Mouse (Mus musculus) forebrain, embryonic 14.5 days (tissue): ENCODE data around the gene Ints14. TPM values are rescaled to one million over a fixed set of nuclear protein-coding genes. Genes with fewer than 3 reads are reported as not detected.
A peak's percentile ranks its signal among the peaks of the same experiment; 100 is the strongest.

Experiments
- ATAC-seq: fragments of 200-750 bp; cut with Nextera tagmentation; 2 replicates; pipeline ENCODE4 v1.8.0; 2017; ENCODE audit warnings: mild to moderate bottlenecking, moderate library complexity
- DNase-seq: peaks from one replicate; pipeline ENCODE4 v3.0.0-alpha.2; 2015; ENCODE audit warnings: low spot score
- H3K27ac ChIP-seq: fragments of 300-500 bp; sonication (generic); 2 replicates; pipeline ENCODE4 v1.5.1; 2014; ENCODE audit warnings: low read depth, mild to moderate bottlenecking, control low read depth, low read length, moderate library complexity
- H3K27me3 ChIP-seq: fragments of 300-500 bp; sonication (generic); replicated peaks from 2 replicates; pipeline ENCODE4 v1.6.1; 2014; ENCODE audit warnings: low read length, control low read depth, mixed read lengths; ENCODE audit not compliant: control insufficient read depth, insufficient read depth
- H3K36me3 ChIP-seq: fragments of 300-500 bp; sonication (generic); 2 replicates; pipeline ENCODE4 v1.6.1; 2014; ENCODE audit warnings: low read length, control low read depth; ENCODE audit not compliant: control insufficient read depth, insufficient read depth
- H3K4me1 ChIP-seq: fragments of 300-500 bp; sonication (generic); 2 replicates; pipeline ENCODE4 v1.6.1; 2014; ENCODE audit warnings: antibody characterized with exemption, low read length, control low read depth; ENCODE audit not compliant: control insufficient read depth, insufficient read depth
- H3K4me2 ChIP-seq: fragments of 300-500 bp; sonication (generic); 2 replicates; pipeline ENCODE4 v1.6.1; 2014; ENCODE audit warnings: mild to moderate bottlenecking, control low read depth, low read length
- H3K4me3 ChIP-seq: fragments of 300-500 bp; sonication (generic); 2 replicates; pipeline ENCODE4 v1.5.1; 2014; ENCODE audit warnings: low read depth, low read length, control low read depth
- H3K9ac ChIP-seq: fragments of 300-500 bp; sonication (generic); 2 replicates; pipeline ENCODE4 v1.6.1; 2014; ENCODE audit warnings: mild to moderate bottlenecking, low read length, control low read depth, moderate library complexity
- H3K9me3 ChIP-seq: fragments of 300-500 bp; sonication (generic); replicated peaks from 2 replicates; pipeline ENCODE4 v1.6.1; 2016; ENCODE audit warnings: low read length, control low read depth, mixed read lengths; ENCODE audit not compliant: control insufficient read depth
- WGBS: fragments of 180-500 bp; shearing (Covaris S2); extraction: QIAGEN DNeasy Blood & Tissue Kit; methylation state at CpG from one replicate; pipeline ENCODE4 v1.1.7; 2014; 5-methylcytosine and 5-hydroxymethylcytosine counted together
- polyA plus RNA-seq: library from polyadenylated mRNA; unstranded; fragments of >200 nt; fragmentation: Nextera tagmentation; extraction: Ambion mirVana; gene quantifications from 2 replicates; pipeline ENCODE4 v1.2.1, GENCODE M21; 2014

Gene Ints14
- polyA plus RNA-seq: 49.0 and 49.8 TPM in 2 replicates

DNA sequence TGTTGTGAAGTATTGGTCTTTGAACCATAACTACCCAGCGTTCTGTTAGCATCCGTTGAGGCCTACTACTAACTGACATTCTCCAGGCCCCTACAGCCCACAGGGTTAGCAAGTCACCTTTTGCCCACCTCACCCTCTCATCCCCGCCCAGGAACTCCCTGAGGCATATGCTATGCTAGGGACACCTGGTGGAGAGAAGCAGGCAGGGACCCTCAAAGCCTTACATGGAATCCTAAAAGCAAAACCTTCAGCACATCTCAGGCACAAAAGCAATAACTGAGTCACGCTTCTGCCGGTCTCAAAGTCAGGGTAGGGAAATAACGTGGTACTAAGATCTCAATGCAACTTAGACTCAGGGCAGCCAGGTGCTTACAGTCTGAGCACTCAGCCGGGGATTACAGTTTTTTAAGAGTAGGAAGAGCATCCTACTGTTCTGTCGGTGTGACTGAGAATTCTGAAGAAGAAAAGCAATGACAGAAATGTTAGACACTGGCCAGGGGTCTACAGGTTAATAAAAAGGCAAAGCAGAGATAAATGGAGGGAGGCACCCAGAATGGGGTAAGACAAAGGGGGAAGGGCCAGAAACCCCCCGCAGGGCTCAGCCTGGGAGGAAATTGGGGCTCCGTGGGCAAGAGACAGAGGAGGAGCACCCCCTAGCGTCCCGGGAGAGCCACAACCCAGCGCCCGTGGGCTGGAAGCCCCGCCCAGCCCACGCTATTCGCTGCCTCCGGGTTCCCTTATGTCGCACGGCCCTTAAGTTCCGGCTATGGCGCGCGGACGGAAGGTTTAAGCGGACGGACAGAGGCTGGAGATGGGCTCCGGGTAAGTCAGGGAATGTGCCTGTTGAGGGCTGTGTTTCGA is at the start of gene Ints14:
TSS of gene Ints14 (plus strand) at position 789 of the 861 bp plus-strand sequence.
- H3K4me1 ChIP-seq: peaks cover 8% of the 10 kb centered on the region
- H3K9me3 ChIP-seq: no peaks in the 10 kb centered on the region
- H3K4me3 ChIP-seq: peak within 1 kb of the TSS; percentile 61
- peak within 1 kb of the TSS; percentile 66 for H3K4me2 ChIP-seq
- DNase-seq (peak; percentile 97), ATAC-seq (peak; percentile 98)
- 5% methylated on average over 29 of the region's 29 CpGs for WGBS
- peak within 1 kb of the TSS; percentile 83 for H3K9ac ChIP-seq
- H3K36me3 ChIP-seq: peaks cover 18% of the 10 kb centered on the region
- H3K27ac ChIP-seq: peak within 1 kb of the TSS; percentile 77
- H3K27me3 ChIP-seq: no peaks in the 10 kb centered on the region

DNA sequence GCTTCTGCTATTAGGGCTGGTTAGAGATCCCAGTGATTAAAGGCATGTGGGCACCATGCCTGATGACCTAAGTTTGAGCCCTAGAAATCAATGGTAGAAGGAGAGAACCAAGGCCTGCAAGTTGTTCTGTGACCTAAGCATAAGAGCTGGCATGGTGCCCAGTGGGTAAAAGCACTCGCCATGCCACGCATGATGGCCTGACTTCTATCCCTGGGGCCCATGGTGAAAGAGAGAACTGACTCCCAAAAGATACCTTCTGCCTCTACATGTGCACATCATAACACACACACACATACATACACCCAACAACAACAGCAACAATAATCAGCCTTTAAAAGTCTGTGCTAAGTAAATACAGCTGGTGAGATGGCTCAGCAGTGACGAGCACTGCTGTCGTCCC is 47.3 kb upstream of the Ints14 start:
- H3K4me1 ChIP-seq: no peaks in the 10 kb centered on the region
- ATAC-seq: no peak
- H3K4me2 ChIP-seq: no peak overlapping the region
- 96% methylated on average over 4 of the region's 4 CpGs for WGBS
- no peak for DNase-seq
- H3K4me3 ChIP-seq: no peak overlapping the region
- no peak overlapping the region for H3K27ac ChIP-seq
- H3K9ac ChIP-seq: no peak overlapping the region
- peaks cover 19% of the 10 kb centered on the region for H3K36me3 ChIP-seq
- no peaks in the 10 kb centered on the region for H3K9me3 ChIP-seq
- no peaks in the 10 kb centered on the region for H3K27me3 ChIP-seq

DNA sequence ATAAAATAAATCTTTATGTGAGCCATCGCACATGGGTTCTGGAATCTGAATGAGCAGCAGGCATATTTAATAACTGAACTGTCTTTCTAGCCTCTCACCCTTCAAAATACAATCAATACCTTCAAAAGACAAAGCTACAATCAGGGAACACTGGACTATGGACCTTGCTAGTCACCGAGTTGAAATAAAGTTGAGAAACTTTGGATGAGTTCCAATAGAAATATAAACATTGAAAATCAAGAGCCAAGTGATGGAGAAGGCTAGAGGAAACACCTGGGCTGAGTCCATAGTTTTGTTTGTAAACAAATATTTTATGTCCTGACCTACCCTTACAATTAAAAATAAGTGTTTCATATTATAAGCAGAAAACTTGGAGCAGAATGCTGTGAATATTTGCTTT is 46.7 kb upstream of the Ints14 start:
- no peaks in the 10 kb centered on the region for H3K27me3 ChIP-seq
- H3K36me3 ChIP-seq: peaks cover 19% of the 10 kb centered on the region
- no peak overlapping the region for H3K4me3 ChIP-seq
- ATAC-seq (no peak), DNase-seq (no peak)
- no peak overlapping the region for H3K4me2 ChIP-seq
- no peaks in the 10 kb centered on the region for H3K9me3 ChIP-seq
- H3K9ac ChIP-seq: no peak overlapping the region
- no peaks in the 10 kb centered on the region for H3K4me1 ChIP-seq
- WGBS: 93% methylated on average over 2 of the region's 2 CpGs
- H3K27ac ChIP-seq: no peak overlapping the region

DNA sequence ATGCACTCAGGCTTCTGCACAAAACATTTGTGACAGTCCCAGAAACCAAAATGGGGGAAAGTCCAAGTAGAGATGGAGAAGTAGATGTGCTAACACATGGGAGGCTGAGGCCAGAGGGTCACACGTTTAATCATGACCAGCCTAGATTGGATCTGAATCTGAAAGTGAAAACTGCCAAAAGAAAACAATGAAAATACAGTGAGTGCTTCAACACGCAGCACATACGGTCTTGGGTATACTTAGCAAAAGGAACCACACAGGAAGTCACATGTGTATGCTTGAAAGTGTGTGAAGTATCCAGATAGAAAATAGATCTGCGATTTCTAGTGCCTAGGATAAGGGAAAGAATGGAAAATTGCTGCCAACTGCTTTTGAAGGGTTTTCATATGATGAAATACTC is 46.1 kb upstream of the Ints14 start:
- Histone ChIP-seq H3K9me3 (no peaks in the 10 kb centered on the region), H3K27ac (no peak overlapping the region), H3K4me2 (no peak overlapping the region), H3K27me3 (no peaks in the 10 kb centered on the region), H3K4me3 (no peak overlapping the region), H3K36me3 (peaks cover 16% of the 10 kb centered on the region), H3K4me1 (no peaks in the 10 kb centered on the region), H3K9ac (no peak overlapping the region)
- DNase-seq: no peak
- no peak for ATAC-seq
- WGBS: 86% methylated on average over 4 of the region's 4 CpGs

DNA sequence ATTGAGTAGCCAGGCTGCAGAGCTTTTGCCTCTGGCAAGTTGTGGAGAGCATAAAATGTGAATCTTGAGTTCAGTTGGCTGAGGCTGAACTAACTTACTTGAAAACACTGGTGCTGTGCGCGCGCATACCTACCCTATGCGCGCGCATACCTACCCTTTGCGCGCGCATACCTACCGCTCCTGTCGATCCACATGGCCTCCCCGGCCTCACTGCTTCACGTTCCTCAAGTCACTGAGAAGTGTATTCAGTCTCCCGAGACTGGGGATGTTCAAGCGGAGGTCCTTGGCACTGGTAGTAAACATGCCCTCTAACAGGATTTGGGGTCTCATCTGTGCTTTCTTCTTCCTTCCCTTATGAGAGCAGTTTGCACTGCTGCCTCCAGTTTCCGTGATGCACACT is 42.1 kb upstream of the Ints14 start:
- DNase-seq: peak; percentile 37
- H3K9me3 ChIP-seq: no peaks in the 10 kb centered on the region
- H3K4me3 ChIP-seq: peak overlapping the region; percentile 8; the same call in 1 of the 2 replicates
- 46% methylated on average over 16 of the region's 16 CpGs for WGBS
- no peak for ATAC-seq
- H3K4me2 ChIP-seq: peak overlapping the region; percentile 38
- H3K27me3 ChIP-seq: no peaks in the 10 kb centered on the region
- H3K4me1 ChIP-seq: no peaks in the 10 kb centered on the region
- no peak overlapping the region for H3K27ac ChIP-seq
- H3K9ac ChIP-seq: no peak overlapping the region
- H3K36me3 ChIP-seq: peaks cover 3% of the 10 kb centered on the region; the same call in 1 of the 2 replicates

DNA sequence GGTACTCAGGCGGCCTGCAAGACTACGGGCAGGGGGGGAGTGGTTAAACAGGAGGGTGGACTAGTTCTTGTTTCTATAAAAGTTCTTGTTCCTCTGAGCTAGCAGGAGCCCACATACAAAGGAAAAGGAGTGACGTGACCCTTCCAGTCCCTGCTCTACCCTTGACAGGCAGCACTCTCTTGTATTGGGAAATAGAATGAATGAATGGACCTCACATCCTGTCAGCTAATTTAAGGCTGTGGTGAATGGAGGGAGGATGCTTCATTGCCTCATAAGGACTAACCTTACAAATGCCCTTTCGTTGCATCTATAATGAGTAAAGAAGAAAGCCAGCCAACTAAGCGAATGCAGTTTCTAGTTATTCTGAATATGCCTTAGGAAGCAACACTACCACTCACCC is 34.9 kb upstream of the Ints14 start:
- WGBS: 14% methylated on average over 5 of the region's 5 CpGs
- H3K4me1 ChIP-seq: 0 out of 2 replicates have a peak, but pooled peaks cover 7% of the 10 kb centered on the region
- no peak overlapping the region for H3K4me3 ChIP-seq
- H3K27me3 ChIP-seq: no peaks in the 10 kb centered on the region; the same call in 1 of the 2 replicates
- H3K9ac ChIP-seq: no peak overlapping the region
- H3K27ac ChIP-seq: peak overlapping the region; percentile 23; the same call in 1 of the 2 replicates
- no peak overlapping the region for H3K4me2 ChIP-seq
- no peaks in the 10 kb centered on the region for H3K9me3 ChIP-seq
- ATAC-seq: 0 out of 2 replicates have a peak, but pooled peaks have one; percentile 29
- DNase-seq: peak; percentile 28
- H3K36me3 ChIP-seq: no peaks in the 10 kb centered on the region

DNA sequence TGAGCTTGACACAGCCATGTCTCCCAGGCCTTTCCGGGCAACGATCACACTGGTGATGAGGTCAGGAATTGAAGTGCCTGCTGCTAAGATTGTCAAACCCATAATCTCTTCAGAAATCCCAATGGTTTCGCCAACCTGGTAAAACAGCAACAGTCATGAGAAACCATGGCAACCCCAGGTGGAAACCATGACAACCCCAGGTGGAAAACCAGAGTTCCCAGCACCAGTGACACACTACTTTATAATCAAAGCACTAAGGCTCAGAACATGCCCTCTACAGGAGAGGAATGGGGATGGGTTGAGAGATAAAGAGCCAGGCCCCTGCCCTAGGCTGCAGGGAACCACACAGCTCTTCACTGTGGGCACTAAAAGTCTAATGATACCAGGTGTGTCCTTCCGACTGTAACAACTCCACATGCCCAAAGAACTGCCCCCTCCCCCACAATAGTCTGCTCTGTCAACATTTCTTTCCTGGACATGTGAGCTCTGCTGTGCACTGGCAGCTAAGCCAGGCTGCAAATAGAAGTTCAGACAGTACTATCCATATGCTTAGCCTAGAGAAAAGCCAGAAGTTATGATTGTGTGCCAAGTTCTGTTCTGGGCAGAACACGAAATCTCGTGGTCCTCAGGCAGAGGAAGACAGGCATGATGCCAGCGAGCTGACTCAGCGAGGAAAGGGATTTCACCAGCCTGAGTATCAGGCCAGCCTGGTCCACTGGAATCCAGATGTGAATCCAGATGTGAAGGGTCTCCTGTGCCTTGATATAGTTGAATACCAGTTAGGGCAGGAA is 34.3 kb upstream of the Ints14 start:
- Histone ChIP-seq H3K36me3 (no peaks in the 10 kb centered on the region), H3K4me3 (no peak overlapping the region), H3K4me2 (no peak overlapping the region), H3K4me1 (0 out of 2 replicates have a peak, but pooled peaks cover 7% of the 10 kb centered on the region), H3K9ac (no peak overlapping the region), H3K9me3 (no peaks in the 10 kb centered on the region), H3K27me3 (no peaks in the 10 kb centered on the region; the same call in 1 of the 2 replicates), H3K27ac (peak overlapping the region; percentile 23; the same call in 1 of the 2 replicates)
- DNase-seq (peak; percentile 69), ATAC-seq (peak; percentile 70)
- WGBS: 57% methylated on average over 8 of the region's 8 CpGs

DNA sequence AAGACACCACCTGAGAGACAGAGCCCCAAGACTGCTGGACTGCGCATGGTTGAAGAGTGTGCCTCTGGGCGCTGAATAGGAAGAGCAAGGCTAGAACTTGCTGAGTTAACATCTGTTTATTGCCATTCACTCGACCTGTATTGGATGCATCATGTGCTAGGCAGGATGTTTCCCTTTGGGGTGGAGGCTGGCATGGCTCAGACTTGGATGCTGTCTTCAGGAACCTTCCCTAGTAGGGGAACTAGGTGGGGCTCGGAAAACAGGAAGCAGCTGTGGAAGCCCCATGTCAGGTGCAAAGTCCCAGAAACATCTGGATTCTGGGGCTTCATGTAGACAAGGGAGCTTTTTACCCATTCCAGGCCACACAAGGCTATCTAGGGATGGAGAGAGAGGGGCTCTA is 30.4 kb upstream of the Ints14 start:
- no peaks in the 10 kb centered on the region for H3K9me3 ChIP-seq
- no peaks in the 10 kb centered on the region for H3K36me3 ChIP-seq
- H3K27ac ChIP-seq: no peak overlapping the region
- no peak for ATAC-seq
- H3K4me1 ChIP-seq: 0 out of 2 replicates have a peak, but pooled peaks cover 7% of the 10 kb centered on the region
- H3K9ac ChIP-seq: no peak overlapping the region
- no peak for DNase-seq
- H3K27me3 ChIP-seq: no peaks in the 10 kb centered on the region; the same call in 1 of the 2 replicates
- WGBS: 85% methylated on average over 4 of the region's 4 CpGs
- H3K4me2 ChIP-seq: no peak overlapping the region
- H3K4me3 ChIP-seq: no peak overlapping the region
